Mouse (Mus musculus): ENCODE measurements at regions not wholly inside any gene's neighbourhood (a gene's known extent, or its start where the extent isn't known, plus 50 kb on each side); places are given as distances from the start of the nearest gene placed in this dataset.

DNA sequence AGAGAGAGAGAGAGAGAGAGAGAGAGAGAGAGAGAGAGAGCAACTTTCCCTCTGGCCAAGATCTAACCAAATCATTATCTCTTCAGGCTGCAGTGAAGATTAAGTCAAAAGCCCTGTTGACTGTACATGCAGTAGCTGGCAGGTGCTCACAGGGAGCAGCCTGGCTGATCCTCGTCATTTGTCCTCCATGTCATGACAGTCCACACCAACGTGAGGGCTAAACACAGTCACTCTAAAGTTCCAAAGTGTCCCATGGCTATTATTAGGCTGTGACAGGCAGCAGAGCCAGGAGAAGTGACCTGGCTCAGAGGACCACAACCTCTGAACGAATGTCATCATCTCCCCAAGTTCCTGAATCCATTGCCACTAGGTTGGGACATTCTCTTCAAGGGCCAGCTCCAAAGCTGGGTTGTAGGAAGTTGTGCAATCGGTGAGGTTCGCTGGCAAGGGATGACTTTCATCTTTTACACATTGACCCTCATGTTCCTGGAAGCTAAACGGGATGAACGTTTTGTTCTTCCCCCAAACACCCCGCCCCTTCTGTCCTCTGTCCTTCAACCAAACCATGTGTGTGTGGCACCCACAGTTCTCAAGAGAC is 138.4 kb downstream of the Tomm20 start:
- peaks cover 2% of the 10 kb centered on the region; the same call in 1 of the 2 replicates for H3K27me3 ChIP-seq (ENCODE audit: control insufficient read depth, insufficient read depth, low read length)
- peaks cover 25% of the 10 kb centered on the region for H3K4me1 ChIP-seq (ENCODE audit: control insufficient read depth, insufficient read depth, low read length)
- peak overlapping the region; percentile 56; the same call in 1 of the 2 replicates for H3K27ac ChIP-seq (ENCODE audit: low read length)
- H3K9me3 ChIP-seq (replicated peaks; ENCODE audit: control insufficient read depth, low read length), result no peaks in the 10 kb centered on the region
- WGBS, result 57% methylated on average over 8 of the region's 8 CpGs
- H3K4me3 ChIP-seq (ENCODE audit: low read length), result no peak overlapping the region
- H3K4me2 ChIP-seq (ENCODE audit: low read depth, low read length), result no peak overlapping the region
- no peak for ATAC-seq (replicated peaks; ENCODE audit: extremely low read depth, insufficient read depth, low FRiP score)
- H3K9ac ChIP-seq (ENCODE audit: low read length), result no peak overlapping the region
- no peaks in the 10 kb centered on the region for H3K36me3 ChIP-seq (ENCODE audit: control insufficient read depth, insufficient read depth)

DNA sequence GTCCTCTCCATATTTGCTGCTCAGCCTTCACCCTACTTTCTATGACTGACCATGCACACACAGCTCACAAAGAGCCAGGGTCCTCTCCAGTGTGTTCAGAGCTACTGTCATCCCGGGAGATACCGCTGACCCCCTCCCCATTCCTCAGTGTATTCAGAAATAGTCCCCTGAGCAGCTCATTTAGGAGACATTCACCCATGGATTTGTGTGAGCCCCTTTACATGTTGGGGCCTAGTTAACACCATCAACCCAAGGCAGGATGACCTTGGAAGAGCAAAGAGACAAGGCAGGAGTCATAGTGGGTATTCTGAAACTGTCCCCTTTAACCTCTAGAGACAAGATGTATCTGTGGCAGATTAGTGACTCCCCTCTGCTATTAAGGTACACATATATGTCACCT is 139.1 kb downstream of the Tomm20 start:
- no peaks in the 10 kb centered on the region for H3K9me3 ChIP-seq (replicated peaks; ENCODE audit: control insufficient read depth, low read length)
- H3K27me3 ChIP-seq (ENCODE audit: control insufficient read depth, insufficient read depth, low read length), result peaks cover 2% of the 10 kb centered on the region; the same call in 1 of the 2 replicates
- no peak overlapping the region for H3K9ac ChIP-seq (ENCODE audit: low read length)
- H3K4me3 ChIP-seq (ENCODE audit: low read length), result no peak overlapping the region
- 86% methylated on average over 2 of the region's 2 CpGs for WGBS
- H3K4me2 ChIP-seq (ENCODE audit: low read depth, low read length), result no peak overlapping the region
- H3K4me1 ChIP-seq (ENCODE audit: control insufficient read depth, insufficient read depth, low read length), result peaks cover 25% of the 10 kb centered on the region
- ATAC-seq (replicated peaks; ENCODE audit: extremely low read depth, insufficient read depth, low FRiP score), result no peak
- H3K36me3 ChIP-seq (ENCODE audit: control insufficient read depth, insufficient read depth), result no peaks in the 10 kb centered on the region
- H3K27ac ChIP-seq (ENCODE audit: low read length), result peak overlapping the region; percentile 85

DNA sequence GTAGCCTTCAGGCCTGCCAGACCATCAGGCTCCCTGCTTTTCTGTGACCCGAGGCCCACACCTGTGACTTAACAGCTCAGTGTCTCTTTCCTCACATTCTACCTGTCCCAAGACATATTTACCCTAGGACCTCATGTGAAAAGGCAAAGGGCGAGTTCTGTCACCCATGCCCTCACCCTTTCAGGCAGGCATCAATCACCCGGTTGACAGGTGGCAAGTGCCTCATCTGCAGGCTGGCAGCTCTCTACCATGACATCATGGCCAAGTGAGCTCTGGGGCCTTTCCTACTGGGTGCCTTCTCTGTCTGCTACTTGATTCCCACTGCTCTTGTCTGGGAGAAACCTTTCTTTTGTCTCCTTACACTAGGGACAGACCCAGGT is 139.5 kb downstream of the Tomm20 start:
- H3K4me1 ChIP-seq (ENCODE audit: control insufficient read depth, insufficient read depth, low read length), result peaks cover 25% of the 10 kb centered on the region
- no peak overlapping the region for H3K4me3 ChIP-seq (ENCODE audit: low read length)
- H3K27ac ChIP-seq (ENCODE audit: low read length), result peak overlapping the region; percentile 85
- H3K36me3 ChIP-seq (ENCODE audit: control insufficient read depth, insufficient read depth), result no peaks in the 10 kb centered on the region
- H3K27me3 ChIP-seq (ENCODE audit: control insufficient read depth, insufficient read depth, low read length), result peaks cover 2% of the 10 kb centered on the region; the same call in 1 of the 2 replicates
- ATAC-seq (replicated peaks; ENCODE audit: extremely low read depth, insufficient read depth, low FRiP score), result no peak
- H3K9me3 ChIP-seq (replicated peaks; ENCODE audit: control insufficient read depth, low read length), result no peaks in the 10 kb centered on the region
- H3K9ac ChIP-seq (ENCODE audit: low read length), result no peak overlapping the region; the same call in 1 of the 2 replicates
- 76% methylated on average over 3 of the region's 3 CpGs for WGBS
- no peak overlapping the region for H3K4me2 ChIP-seq (ENCODE audit: low read depth, low read length)

DNA sequence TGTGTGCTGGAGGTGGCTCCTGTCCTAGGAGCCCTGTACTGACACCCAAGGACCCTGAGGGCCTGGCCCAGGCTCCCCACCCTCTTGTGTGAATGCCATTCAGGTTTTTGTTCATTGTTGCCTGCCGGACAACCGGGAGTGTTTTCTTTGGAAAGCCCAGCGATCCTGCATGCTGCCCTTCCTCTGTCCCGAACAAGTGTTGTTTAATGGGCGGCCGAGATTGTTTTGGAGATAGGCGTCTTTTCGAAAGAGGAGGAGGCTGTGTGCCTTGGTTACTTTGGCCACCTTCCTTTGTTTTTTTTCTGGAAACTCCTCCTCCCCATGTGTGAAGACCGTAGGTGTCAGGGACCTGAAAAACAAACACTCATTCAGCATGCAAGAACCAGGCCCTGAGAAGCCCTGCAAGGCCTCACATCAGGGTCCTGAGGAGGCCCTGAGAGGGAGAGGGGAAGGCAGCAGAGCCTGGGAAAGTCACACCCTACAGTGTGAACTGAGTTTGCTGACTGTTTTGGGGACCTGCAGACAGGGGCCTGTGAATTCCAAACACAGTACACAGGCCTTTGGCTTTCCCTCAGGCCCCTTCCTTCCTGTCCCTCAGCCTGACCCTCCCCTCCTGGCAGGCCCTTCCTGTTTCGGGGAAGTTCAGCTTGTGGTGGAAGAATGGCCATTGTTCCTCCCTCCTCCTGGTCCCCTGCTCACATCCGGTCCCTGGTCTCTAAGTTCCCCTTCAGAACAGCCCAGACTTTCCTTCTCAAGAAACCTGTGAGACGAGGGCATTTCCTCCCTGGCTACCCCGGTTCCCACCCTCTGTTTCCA is 140.1 kb downstream of the Tomm20 start:
- Histone ChIP-seq H3K9ac (ENCODE audit: low read length) (peak overlapping the region; percentile 37), H3K4me1 (ENCODE audit: control insufficient read depth, insufficient read depth, low read length) (peaks cover 25% of the 10 kb centered on the region), H3K27ac (ENCODE audit: low read length) (peak overlapping the region; percentile 85), H3K36me3 (ENCODE audit: control insufficient read depth, insufficient read depth) (no peaks in the 10 kb centered on the region), H3K9me3 (replicated peaks; ENCODE audit: control insufficient read depth, low read length) (no peaks in the 10 kb centered on the region), H3K27me3 (ENCODE audit: control insufficient read depth, insufficient read depth, low read length) (peaks cover 2% of the 10 kb centered on the region; the same call in 1 of the 2 replicates), H3K4me3 (ENCODE audit: low read length) (no peak overlapping the region), H3K4me2 (ENCODE audit: low read depth, low read length) (no peak overlapping the region)
- WGBS, result 48% methylated on average over 13 of the region's 13 CpGs
- ATAC-seq (replicated peaks; ENCODE audit: extremely low read depth, insufficient read depth, low FRiP score), result peak; percentile 86

DNA sequence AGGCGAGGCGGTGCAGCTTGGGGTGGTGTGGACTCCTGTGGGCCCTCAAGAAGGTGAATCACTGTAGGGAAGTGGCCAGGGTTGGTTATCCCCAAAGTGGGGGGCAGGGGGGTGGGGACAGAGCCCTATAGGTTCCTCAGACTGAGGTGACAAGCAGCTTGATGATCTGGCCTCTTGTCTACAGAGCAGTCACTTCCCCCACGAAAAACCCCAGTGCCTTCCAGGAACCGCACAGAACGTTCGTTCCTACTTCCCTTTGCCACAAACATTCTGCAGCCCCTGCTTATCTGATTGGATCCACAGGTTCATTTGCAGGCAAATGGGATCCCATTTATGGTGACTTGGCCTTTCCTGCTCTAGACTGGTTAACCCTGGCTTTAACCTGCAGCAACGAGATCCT is 141.5 kb downstream of the Tomm20 start:
- no peak overlapping the region for H3K4me3 ChIP-seq (ENCODE audit: low read length)
- WGBS, result 60% methylated on average over 7 of the region's 7 CpGs
- no peaks in the 10 kb centered on the region for H3K36me3 ChIP-seq (ENCODE audit: control insufficient read depth, insufficient read depth)
- no peak overlapping the region for H3K4me2 ChIP-seq (ENCODE audit: low read depth, low read length)
- ATAC-seq (replicated peaks; ENCODE audit: extremely low read depth, insufficient read depth, low FRiP score), result no peak
- no peaks in the 10 kb centered on the region for H3K9me3 ChIP-seq (replicated peaks; ENCODE audit: control insufficient read depth, low read length)
- peaks cover 25% of the 10 kb centered on the region for H3K4me1 ChIP-seq (ENCODE audit: control insufficient read depth, insufficient read depth, low read length)
- no peak overlapping the region for H3K9ac ChIP-seq (ENCODE audit: low read length)
- no peaks in the 10 kb centered on the region for H3K27me3 ChIP-seq (ENCODE audit: control insufficient read depth, insufficient read depth, low read length)
- peak overlapping the region; percentile 38 for H3K27ac ChIP-seq (ENCODE audit: low read length)

DNA sequence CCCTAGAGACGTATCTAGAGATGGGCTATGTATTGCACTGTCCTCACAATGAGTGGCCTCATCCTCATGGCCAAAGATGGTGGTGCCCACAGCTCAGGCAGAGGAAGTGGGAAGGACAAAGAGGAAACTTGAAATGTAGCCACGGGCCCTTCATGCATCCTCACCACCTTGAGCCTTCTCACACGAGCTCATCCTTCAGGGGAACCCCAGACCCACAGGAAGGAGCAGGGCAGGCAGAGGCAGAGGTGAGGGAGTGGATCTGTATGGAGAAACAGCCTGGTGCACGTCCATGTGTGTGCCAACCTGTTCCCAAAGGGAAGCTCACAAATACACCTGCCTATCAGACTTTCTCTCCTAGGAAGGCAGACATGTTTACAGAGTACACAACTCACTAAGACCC is 143.0 kb downstream of the Tomm20 start:
- H3K27ac ChIP-seq (ENCODE audit: low read length), result no peak overlapping the region
- no peak for ATAC-seq (replicated peaks; ENCODE audit: extremely low read depth, insufficient read depth, low FRiP score)
- 68% methylated on average over 4 of the region's 4 CpGs for WGBS
- no peak overlapping the region for H3K4me3 ChIP-seq (ENCODE audit: low read length)
- no peaks in the 10 kb centered on the region for H3K36me3 ChIP-seq (ENCODE audit: control insufficient read depth, insufficient read depth)
- no peak overlapping the region for H3K4me2 ChIP-seq (ENCODE audit: low read depth, low read length)
- no peak overlapping the region for H3K9ac ChIP-seq (ENCODE audit: low read length)
- peaks cover 22% of the 10 kb centered on the region for H3K4me1 ChIP-seq (ENCODE audit: control insufficient read depth, insufficient read depth, low read length)
- H3K27me3 ChIP-seq (ENCODE audit: control insufficient read depth, insufficient read depth, low read length), result no peaks in the 10 kb centered on the region
- H3K9me3 ChIP-seq (replicated peaks; ENCODE audit: control insufficient read depth, low read length), result no peaks in the 10 kb centered on the region

DNA sequence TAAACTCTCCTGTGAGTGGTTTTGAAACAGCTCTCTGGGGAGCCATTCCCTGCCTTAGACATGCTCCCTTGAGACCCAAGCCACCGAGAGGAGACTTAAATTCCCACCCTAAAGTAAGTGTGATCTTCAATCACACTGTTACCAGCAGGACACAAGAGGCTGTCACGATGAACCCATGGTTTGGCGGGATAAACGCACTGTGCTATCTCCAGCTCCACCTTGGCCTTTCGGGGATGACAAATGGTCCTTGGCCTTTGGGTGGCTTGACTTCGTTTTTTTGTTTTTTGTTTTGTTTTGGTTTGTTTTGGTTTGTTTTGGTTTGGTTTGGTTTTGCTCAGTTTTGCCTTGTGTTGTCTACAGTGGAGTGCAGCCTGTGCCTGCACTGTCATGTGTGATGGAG is 144.7 kb downstream of the Tomm20 start:
- Histone ChIP-seq H3K36me3 (ENCODE audit: control insufficient read depth, insufficient read depth) (no peaks in the 10 kb centered on the region), H3K27ac (ENCODE audit: low read length) (no peak overlapping the region), H3K27me3 (ENCODE audit: control insufficient read depth, insufficient read depth, low read length) (no peaks in the 10 kb centered on the region), H3K9ac (ENCODE audit: low read length) (no peak overlapping the region), H3K9me3 (replicated peaks; ENCODE audit: control insufficient read depth, low read length) (no peaks in the 10 kb centered on the region), H3K4me1 (ENCODE audit: control insufficient read depth, insufficient read depth, low read length) (peaks cover 9% of the 10 kb centered on the region), H3K4me3 (ENCODE audit: low read length) (no peak overlapping the region), H3K4me2 (ENCODE audit: low read depth, low read length) (no peak overlapping the region)
- no peak for ATAC-seq (replicated peaks; ENCODE audit: extremely low read depth, insufficient read depth, low FRiP score)
- 60% methylated on average over 6 of the region's 6 CpGs for WGBS

DNA sequence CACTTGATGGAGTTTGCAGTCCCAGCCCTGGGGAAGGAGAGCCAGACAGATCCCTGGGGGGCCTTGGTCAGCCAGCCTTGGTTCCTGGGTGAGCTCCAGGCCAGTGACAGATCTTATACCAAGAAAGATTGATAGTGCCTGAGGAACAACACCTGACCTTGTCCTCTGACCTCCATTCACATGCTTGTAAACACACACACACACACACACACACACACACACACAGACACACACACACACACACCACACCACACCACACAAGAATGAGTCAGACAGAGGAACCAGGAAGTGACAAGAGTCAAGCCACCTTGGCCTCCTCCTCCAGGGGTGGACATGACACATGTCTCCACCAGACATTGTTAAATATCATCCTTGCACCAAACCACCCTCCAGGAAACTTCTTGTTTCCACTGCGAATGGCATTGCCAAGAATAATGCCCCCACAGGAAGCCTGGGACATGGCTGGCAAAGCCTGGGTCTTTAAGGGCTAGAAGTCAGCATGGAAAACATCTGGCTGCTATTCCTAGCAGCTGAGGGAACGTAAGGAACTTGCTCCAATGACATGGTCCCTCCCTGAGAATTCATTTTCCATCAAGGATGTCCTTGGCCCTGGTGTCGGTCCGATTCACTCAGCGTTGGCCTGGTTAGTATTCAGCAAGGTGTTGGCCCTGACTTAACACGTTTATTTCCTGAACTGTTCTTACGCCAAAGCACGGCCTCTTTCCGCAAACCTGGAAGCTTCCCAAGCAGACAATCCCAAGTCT is 147.9 kb downstream of the Tomm20 start:
- H3K4me3 ChIP-seq (ENCODE audit: low read length), result no peak overlapping the region
- ATAC-seq (replicated peaks; ENCODE audit: extremely low read depth, insufficient read depth, low FRiP score), result no peak; the same call in 1 of the 2 replicates
- no peak overlapping the region for H3K4me2 ChIP-seq (ENCODE audit: low read depth, low read length)
- H3K4me1 ChIP-seq (ENCODE audit: control insufficient read depth, insufficient read depth, low read length), result no peaks in the 10 kb centered on the region
- H3K9me3 ChIP-seq (replicated peaks; ENCODE audit: control insufficient read depth, low read length), result no peaks in the 10 kb centered on the region
- H3K27me3 ChIP-seq (ENCODE audit: control insufficient read depth, insufficient read depth, low read length), result no peaks in the 10 kb centered on the region
- H3K27ac ChIP-seq (ENCODE audit: low read length), result peak overlapping the region; percentile 55
- H3K36me3 ChIP-seq (ENCODE audit: control insufficient read depth, insufficient read depth), result no peaks in the 10 kb centered on the region
- 74% methylated on average over 9 of the region's 9 CpGs for WGBS
- H3K9ac ChIP-seq (ENCODE audit: low read length), result no peak overlapping the region

DNA sequence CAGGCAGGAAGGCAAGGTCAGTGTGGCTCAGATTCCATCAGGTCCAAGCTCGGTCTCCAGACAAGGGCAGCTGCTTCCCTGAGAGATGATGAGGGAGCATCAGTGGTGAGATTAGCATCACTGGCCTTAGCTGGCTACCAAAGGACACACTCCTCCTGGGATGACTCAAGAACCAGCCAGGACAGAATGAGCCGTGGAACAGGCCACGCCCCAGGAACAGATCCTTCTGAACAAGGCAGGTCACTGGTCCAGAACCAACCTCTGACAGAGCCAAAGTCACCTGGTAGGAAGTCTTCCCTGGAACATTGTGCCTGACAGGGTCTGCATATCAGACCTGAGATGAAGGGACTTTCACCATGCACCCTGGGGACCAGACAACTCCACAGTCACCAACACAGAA is 152.0 kb downstream of the Tomm20 start:
- Histone ChIP-seq H3K4me3 (ENCODE audit: low read length) (no peak overlapping the region), H3K4me1 (ENCODE audit: control insufficient read depth, insufficient read depth, low read length) (no peaks in the 10 kb centered on the region), H3K36me3 (ENCODE audit: control insufficient read depth, insufficient read depth) (no peaks in the 10 kb centered on the region), H3K27me3 (ENCODE audit: control insufficient read depth, insufficient read depth, low read length) (no peaks in the 10 kb centered on the region; the same call in 1 of the 2 replicates), H3K27ac (ENCODE audit: low read length) (no peak overlapping the region), H3K9ac (ENCODE audit: low read length) (no peak overlapping the region), H3K4me2 (ENCODE audit: low read depth, low read length) (no peak overlapping the region), H3K9me3 (replicated peaks; ENCODE audit: control insufficient read depth, low read length) (no peaks in the 10 kb centered on the region)
- no peak for ATAC-seq (replicated peaks; ENCODE audit: extremely low read depth, insufficient read depth, low FRiP score)
- 69% methylated on average over 3 of the region's 3 CpGs for WGBS

Data from heart, embryonic 16.5 days (tissue).